Mouse (Mus musculus) monocyte, adult 2 months (primary cell): Measurements from ENCODE around the gene Capn2.

Experiments
- DNase-seq, 2 experiments: peaks; one replicate each; pipeline ENCODE4 v3.0.0; 2022; ENCODE audit warnings: low spot score in 2 of 2, low read depth in 1 of 2

The Capn2 gene

DNA sequence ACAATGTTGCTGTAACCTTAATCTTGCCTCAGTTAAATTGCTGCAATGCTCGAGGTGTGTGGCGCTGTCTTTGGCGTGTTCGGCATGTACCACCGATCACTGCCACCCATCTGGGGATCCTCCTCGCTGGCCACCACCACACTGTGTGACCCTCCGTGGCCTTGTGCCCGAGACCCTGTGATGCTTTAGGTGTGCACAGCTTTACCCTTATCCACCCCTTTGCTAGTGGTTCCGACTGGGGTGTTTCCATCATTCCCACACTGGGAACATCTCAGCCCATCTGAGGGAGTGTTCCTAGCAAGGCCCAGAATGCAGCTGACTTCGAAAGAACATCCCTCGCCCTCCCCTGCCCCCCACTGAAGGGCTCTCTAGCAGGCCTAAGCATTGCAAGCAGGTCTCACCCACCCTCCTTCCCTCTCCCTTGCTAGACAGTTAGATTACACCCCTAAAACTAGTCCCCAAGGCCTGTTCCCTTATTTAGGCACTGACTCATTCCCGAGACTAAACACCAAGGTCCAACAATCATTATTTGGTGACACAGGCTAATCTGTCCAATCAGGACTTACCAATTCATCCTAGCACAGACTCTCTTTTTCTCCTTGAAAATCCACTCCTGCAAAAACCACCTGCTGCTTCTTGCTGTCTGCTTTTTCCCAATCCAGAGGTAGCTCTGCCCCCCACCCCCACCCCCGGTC, 14.1 kb downstream of the Capn2 start:
- no peak for DNase-seq

DNA sequence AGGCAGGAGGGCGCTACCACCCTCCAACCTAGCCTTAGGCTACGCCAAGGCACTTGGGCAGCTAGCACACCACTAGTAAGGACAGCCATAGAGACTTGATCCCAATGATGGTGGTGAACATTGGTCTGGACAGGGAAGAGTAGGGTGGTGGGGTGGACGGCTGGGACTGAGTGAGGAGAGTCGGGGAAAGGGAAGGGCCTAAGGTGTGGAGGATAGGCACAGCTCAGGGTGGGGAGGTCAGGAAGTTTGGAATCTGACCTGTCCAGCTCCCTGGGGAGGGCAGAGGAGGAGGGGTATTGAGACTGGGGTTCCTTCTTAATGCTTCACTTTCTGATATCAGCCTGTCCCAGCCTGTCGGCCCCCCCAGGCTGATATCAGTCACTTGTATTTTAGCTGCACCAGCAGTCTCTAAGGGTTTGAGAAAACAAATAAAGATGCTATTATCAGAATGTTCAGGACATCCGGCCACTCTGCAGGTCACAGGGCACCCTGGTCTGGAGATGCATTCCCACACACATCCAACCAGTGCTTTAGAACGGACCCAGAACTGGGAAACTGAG, 14.8 kb downstream of the Capn2 start:
- no peak for DNase-seq

DNA sequence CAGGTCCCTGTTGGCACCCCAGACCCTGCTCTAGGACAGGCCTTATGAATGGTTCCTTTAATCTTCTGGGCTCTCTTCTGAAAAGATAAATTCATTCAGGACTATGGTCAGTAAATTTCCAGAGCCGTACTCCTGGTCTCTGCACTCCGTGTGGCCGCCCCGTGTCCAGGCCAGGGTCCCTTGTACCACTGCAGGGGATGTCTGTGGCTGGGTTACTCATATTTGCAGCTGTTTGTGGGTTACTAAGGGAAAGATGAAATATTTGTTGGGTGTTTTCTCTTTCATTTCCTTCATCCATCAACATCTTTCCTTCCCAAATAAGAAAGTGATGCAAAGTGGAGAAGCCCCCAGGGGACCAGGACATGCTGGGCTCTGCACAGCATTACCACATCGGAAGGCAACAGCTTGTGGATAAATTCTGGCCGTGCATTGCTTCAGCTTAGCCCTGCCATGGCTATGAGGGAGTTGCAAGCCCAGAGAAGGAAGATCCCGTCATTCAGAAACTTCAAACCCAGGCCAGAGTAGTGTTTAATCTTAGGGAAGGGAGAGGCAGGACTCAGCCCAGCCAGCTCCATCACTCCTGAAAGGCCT, 15.5 kb downstream of the Capn2 start:
- no peak for DNase-seq

DNA sequence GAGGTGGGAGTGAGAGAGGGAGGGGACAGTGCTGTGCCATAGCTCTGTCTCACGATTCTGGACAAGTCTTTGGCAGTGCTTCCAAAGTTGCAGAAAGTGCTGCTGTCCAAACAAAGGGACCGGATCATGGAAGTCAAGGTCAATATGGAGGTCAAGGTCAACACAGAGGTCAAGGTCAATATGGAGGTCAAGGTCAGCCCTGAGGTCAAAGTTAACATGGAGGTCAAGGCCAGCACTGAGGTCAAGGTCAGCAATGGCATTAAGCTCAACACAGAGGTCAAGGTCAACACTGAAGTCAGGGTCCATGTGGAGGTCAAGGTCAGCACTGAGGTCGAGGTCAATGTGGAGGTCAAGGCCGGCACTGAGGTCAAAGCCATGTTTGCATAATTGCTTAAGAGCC, 16.6 kb downstream of the Capn2 start:
- no peak for DNase-seq

DNA sequence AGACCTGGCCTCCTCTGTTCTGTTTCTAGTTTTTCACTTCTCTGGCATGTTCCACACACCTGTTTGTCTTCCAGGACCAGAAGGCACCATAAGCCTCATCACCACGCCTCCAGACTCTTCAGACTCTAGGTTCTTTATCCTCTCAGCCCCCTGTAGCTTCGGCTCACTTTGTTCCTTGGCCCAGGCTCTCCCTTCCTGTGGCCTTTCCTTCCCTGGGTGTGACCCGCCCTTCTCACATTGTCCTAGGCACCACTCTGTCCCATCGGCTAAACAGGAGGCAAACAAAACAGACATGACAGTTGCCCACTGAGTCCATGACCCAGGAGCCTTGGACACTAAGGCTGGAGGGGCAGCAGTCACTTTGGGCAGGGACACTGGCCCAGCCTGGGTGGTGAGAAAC, 17.2 kb downstream of the Capn2 start:
- no peak for DNase-seq

DNA sequence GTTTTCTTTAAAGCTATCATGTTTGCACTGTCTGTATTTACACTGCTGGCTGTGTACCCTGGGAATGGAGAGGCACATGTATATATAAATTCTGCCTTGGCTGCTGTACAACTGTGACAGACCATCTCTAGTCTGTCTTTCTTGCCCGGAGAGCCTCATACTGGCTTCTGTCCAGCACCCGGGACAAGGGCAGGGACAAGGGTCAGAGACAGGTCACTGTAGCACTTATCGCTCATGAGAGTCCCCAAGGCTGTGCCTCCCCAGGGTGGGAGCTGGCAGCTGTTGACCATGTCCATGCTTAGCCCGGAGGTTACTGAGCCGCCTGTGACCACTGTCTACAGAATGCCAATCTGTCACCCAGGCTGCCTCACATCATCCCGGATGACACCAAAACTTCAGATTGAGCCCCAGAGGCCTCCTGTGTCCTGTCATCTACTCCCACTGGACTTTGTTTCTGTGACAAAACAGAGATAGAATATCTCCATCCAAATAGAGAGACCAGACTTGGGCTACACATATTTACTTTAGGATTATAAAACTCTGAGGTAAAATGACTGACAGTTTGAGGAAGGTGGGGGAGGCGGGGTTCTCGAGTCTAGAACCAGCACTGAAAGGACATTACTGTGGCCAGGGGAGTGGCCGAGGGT, 17.8 kb downstream of the Capn2 start:
- no peak for DNase-seq

DNA sequence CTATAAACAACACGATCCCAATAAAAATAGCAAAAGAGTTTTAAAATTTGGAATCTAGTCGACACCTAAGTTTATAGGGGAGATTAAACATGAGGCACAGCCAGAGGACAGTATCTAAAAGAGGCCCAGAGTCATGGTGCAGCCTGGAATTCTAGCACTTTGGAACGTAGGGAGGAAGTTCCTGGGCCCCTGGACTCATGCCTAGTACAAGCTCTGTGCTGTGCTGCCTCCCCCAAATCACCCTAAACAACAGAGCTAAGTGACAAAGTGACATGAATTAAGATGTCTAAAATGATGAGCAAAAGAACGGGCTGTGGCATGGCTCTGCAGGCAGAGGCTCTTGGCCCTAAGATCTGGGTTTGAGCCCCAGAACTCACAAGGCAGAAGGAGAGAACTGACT, 19.7 kb downstream of the Capn2 start:
- no peak for DNase-seq

DNA sequence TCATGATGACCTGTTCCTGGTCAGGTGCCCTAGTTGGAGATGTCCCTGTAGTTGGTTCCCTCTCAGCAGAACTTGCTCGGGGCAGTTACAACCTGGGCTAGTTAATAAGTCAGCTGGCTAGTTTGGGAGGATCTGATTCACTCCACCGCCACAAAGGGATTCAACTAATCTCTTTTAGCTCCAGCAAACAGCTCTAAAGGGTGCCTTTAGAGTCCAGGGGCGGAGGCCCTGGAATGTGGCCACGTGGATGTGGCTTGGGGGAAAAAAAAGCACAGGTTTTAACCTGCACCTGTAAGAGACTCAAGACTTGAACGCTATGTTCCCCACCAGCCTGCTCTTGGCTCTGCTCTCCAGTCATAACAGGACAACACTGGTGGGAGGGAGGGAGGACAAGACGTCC, 20.7 kb downstream of the Capn2 start:
- DNase-seq: no peak

DNA sequence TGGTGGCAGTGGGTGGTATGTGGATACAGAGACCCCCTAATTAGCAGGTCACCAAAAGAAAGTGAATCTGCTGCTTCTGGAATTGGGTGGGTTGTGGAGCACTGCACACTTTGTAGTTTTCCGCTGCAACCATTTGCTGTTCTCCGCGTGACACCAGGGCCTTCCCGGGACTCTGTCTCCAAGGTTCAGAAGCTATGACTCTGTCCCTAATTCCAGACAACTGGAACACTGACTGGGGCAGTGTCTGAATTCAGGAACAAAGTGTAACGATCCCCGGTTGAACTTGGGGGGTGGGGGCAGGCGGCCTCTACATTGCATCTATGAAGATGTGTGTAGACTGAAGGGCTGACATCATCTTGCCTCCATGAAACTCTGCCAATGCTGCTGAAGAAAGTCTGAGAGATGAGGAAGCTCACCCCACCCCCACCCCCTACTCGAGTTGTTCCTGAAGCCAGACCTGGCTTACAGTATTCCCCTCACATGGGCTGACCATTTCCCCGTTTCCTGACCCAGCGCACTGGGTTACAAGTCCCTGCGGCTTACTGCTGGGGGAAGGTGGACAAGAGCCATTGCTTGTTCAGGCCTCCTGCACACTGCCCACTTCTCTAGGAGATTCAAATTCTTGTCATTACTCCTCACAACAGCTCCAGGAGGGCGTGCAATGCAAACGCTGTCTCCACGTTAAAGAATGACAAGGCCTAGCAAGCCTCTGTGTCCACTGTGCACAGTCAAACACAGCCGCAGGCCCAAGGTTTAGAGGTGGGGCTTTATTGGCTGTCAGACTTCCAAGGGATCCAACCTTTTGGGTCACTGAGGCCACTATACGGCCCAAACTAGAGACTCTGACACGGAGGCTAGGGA, 22.9 kb downstream of the Capn2 start:
- DNase-seq: no peak

DNA sequence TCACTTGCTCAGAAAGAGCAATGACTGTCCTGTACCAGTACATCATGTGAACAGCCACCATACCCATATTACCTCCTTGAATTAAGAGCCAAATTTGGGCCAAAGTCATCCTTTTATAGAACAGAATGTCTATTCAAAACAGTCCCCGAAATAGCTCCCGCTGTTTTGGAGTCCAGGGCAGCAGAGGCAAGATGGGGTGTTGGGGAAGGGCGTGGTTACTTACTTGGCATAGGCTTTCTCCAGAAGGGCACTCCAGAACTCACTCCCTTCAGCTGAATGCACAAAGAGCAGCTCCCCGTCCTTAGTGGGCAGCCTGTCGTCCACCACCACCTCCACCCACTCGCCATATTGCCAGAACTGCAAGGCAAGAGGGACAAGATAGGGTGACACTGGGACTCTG, 25.6 kb downstream of the Capn2 start:
- no peak for DNase-seq

DNA sequence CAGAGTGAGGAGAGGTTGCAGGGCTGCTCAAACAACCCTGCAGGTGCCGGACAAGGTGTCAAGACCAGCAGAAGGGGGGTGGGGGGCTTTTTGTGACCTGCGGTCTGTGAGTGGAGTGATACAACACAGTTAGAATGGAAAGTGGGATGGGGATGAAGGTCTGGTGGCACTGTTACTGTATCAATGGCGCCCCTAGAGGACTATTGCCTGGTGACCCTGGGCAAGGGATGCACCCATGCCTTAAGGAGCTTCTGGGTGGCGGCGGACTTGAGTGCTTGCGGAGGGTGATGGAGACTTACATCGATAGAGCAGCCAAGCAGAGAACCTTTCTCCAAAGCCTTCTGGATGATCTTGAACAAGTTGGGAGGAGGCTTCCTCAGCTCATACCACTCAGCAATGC, 26.8 kb downstream of the Capn2 start:
- no peak for DNase-seq

DNA sequence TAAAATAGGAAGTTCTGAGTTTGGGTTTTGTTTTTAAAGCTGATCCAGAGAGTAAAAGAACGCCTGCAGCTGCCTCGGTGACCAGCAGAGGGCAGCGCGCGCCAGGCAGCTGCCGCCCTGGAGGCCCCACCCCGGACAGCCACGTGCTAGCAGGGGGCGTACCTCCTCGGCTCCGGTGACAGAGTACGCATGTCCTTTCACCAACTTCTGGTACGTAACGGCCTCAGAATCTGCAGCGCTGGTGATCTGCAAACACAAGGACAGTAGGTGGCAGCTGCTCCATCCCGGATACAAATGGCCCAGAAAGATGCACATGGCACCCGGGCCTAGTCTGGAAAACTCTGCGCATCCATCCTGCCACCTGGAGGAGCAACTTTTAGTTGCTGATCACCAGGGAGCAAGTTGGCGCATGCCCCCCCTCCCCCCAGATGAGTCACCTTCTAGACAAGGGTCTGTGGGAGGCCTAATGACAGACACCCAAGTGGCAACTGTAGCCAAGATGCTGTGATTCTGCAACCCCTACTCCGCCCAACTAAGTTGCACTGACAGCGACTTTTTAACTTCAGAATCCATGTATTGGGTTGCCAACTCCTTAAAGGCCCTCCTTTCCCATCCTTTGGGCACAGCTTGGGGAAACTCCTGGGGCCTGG, 27.5 kb downstream of the Capn2 start:
- peak; percentile 85 to 94 for DNase-seq

DNA sequence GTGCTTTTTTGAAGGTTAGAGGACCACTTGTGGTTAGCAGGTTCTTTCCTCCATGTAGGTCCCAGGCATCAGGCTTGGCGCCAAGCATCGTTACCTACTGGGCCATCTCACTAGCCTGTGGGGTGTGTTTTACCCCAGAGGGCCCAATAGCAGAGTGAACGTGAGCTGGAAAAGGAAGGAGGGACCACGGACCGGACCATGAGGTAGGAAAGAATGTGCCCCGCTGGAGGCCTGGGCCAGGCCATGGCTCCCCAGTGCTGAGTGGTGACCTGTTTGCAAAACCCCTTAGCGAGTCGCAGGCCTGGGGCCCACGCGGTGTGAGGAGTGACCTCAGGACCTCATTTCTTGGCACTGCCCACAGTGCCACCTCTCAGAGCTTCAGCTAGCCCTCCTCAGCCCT, 28.9 kb downstream of the Capn2 start:
- no peak for DNase-seq

DNA sequence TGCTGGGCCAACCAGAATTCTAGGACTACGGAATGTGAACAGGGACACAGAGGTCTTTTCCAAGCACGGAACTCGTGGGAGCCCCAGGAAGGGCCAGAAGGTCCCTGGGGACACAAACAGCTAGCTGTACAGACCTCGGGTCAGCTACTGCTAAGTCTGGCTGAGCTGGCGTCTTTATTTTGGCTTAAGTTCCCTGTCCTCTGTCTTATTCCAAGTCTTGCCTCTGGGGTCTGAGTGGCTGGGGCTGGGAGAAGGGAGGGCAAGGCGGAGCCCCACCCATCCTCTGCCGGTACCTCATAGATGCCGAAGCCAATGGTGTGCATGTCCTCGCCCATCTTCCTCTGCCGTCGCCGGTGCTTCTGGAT, 33.5 kb downstream of the Capn2 start:
- no peak for DNase-seq

DNA sequence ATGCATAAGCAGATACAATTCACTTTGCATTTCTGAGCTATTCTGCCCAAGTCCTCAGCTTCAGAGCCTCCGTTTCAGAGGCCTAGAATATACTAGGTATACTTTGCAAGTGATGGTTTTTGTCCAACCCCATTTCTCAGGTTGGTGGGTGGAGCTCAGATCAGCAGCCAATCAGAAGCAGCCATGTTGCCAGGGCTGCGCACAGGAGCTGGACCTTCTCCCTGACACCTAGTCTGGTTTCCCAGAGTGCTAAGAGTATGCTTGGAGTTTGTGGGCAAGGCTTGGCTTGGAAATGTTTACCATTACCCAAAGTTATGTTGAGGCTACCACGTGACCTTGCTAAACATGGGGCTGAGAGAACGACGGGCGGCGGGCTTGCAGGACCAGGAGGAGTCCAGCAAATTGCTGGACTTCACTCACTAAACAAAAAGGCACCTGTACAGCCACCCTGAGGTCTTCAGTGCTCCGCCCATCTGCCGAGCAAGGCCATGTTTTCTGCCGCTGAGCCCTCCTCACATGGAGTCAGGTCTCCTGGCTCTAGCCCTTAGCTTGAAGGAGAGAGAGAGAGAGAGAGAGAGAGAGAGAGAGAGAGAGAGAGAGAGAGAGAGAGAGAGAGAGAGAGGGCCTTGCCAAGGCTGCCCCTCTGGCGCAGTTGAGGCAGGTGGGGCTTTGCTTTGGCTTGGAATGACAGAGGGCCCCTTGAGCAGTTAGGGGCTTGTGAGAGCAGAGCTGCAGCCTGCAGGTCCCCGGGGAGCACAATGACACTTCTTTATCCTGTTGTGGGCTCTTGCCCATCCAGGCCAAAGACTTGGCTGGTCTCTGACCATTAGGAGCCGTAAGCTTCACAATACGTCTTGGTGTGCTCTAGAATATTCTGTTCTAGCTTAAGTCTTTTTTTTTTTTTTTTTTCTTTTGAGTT, 34.2 kb downstream of the Capn2 start:
- no peak for DNase-seq

DNA sequence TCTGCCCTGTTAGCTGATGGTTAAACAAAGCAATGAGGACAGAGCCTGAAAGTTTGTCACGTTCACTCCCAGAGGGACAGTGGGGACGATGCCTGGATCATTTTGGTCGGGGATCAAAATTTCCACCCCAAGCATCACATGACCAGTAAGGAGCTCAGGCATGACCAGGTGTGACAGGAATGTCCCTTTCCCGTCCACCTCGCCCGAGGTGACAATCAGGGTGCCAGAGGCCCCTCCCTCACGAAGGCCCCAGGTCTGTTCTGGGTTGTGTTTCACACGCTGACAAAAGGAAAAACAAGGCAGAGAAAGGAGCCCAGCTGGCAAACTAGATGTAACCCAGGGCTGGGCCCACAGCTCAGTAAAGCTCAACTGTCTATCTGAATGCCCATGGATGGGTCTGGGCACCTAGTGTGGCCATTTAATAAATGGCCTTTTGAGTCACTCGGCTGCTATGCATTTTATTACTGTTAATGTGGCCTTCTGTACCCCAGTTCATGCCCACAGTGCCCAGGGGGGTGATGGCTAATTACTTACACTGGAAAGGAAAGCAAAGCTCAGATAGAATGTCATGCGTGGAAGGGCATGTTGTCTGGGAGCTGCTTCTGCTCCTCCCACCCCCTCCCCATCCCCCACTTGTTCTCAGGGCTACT, 35.6 kb downstream of the Capn2 start:
- DNase-seq: no peak

DNA sequence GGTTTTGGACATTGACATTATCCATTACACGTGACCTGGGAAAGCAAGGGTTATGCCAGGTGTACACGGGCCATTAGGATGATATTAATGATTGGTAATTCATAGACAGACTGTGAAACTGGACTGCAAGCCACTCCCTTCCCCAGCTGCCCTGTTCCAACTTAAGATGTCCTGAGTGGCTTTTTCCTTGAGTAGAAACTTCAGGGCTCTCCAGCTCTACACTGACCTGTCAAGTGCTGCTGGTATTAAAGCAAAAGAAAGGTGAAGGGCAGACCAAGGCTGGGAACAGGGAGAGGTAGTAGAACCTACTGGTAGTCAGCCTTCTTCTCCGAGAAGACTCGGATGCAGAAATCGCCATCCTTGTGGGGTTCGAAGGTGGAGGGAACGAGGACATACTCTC, 36.3 kb downstream of the Capn2 start:
- no peak for DNase-seq

DNA sequence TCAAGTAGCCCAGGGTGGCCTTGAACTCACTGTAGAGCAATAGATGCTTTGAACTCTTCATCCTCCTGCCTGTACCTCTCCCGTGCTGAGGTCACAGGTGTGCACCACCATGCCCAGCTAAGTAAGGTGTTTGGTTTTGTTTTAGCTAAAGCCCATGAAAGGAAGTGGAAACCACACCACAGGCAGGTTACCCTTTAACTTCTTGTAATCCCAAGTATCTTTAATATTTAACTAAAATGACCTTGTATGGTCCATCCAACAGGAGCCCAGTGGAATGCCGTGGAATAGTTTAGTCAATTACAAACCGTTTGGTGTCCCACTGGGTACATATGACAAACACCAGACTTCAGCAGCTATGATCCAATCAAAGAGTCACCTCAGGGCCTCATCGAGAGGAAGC, 38.5 kb downstream of the Capn2 start:
- no peak for DNase-seq

DNA sequence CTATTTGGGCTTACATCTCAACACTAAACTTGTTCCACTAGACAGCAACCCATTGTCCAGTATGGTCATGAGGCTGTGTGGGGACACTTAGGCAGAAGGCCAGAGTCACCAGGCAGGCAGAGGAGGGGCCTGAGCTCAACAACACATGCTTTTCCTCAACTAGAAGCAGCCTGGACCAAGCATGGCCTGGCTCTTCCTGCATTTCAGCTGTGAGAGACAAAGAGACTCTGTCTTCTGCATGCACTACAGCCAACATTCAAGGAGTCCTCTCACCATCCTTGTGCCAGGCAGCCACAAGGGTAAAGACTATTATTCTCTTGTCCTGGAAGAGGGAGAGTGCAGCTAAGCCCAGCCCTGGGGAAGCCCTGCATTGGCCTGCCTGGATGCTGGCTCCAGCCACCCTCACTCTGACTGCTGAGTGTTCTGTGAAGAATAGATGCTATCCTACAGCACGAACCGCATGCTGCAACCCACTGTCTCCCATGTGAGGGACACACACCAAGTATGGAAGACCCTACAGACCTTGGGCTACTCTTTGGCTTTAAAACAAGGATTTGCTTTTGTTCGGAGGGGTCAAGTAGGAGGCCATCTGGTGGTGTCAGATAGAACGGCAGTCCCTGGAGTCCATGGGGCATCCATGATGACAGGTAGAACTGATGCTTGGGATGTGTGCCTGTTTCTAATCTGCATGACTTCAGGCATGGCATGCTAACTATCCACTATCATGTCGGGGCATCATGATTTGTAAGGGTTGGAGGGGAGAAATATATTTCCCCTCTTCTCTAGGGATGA, 42.2 kb downstream of the Capn2 start:
- no peak for DNase-seq
